Mouse (Mus musculus) heart, adult 2 months (tissue): Measurements from ENCODE around the gene Mrc1.

Experiments used
- CTCF ChIP-seq: fragments of 200-600 bp; IDR thresholded peaks from 2 replicates; pipeline ENCODE4 v1.8.1; 2022; ENCODE audit warnings: antibody characterized with exemption, mild to moderate bottlenecking, moderate library complexity
- EP300 ChIP-seq: fragments of 200-500 bp; IDR thresholded peaks from 2 replicates; pipeline ENCODE4 v1.6.1; 2011; ENCODE audit warnings: low read depth, low read length, control low read depth; ENCODE audit not compliant: insufficient read depth
- POLR2A ChIP-seq: fragments of 200-500 bp; IDR thresholded peaks from 2 replicates; pipeline ENCODE4 v1.6.1; 2011; ENCODE audit warnings: mild to moderate bottlenecking, low read depth, low read length, control low read depth; ENCODE audit not compliant: insufficient read depth

DNA sequence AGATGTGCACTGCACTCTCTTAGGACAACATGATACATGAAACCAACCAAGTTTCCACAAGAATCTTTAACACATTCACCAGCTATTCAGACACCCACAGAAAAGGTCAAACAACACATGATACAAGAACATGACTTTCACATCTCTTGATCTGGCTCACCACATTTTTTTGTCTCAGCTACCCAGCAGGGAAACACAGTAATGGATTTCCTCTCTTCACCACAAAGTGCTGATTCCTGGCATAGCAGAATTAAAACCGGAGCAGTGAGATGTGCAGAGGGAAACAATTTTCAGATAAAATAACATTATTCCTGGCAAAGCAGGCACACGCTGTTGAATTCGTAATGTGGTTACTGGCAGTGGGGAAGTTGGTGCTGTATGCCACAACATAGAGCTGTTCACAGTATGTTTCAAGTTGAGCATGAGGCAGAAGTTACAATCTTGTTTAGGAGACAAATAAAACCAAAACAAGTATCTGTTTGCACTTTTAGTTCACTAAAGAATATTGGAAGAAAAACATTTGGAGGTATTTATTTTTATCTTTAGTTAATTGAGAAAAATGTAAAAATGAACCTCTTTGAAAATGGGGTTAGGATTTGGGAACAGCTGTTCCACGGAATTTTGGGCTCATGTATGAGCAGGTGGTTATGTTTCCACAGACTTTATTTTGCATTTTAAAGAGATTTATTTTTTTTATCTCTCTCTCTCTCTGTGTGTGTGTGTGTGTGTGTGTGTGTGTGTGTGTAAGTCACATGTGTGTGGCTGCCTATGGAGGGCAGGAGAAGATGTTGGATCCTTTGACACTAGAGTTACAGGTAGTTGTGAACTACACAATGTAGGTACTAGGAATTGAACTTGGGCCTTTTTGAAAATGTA lies 83.6 kb downstream of the Mrc1 start:
- TF ChIP-seq POLR2A (no peak), EP300 (no peak), CTCF (no peak)
